Mouse (Mus musculus): ENCODE results near the gene Lypd3. TPM values are rescaled to one million over a fixed set of nuclear protein-coding genes. Genes with fewer than 3 reads are reported as not detected.
"Not testable (repeated sequence)": the region's sequence is repeated elsewhere in the genome, so short reads cannot be mapped to it uniquely, and the experiment has no call there.

Lypd3 gene
- polyA plus RNA-seq, 1 experiment from 2014 or later, result 42.2 TPM

DNA sequence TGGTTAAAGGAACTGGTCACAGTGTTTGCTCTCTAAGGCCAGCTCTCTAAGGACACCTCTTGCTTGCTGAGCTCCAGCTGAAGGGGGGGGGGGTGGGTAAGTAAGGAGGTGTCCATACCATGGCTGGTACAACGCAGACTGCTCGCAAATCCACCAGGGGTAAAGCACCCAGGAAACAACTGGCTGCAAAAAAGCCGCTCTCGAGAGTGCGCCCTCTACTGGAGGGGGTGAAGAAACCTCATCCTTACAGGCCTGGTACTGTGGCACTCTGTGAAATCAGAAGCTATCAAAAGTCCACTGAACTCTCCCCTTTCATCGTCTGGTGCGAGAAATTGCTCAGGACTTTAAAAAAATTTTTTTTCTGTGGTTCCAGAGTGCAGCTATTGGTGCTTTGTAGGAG, 47.8 kb downstream of the Lypd3 start:
- not testable (repeated sequence) for H3K4me3 ChIP-seq (replicated peaks); H3K9me3 ChIP-seq; H3K36me3 ChIP-seq; H3K27me3 ChIP-seq (replicated peaks); ATAC-seq (ENCODE audit: insufficient read depth, low FRiP score, low read depth); H3K9ac ChIP-seq; H3K4me2 ChIP-seq; H3K27ac ChIP-seq; H3K4me1 ChIP-seq
- 66% methylated on average over 7 of the region's 7 CpGs for WGBS

DNA sequence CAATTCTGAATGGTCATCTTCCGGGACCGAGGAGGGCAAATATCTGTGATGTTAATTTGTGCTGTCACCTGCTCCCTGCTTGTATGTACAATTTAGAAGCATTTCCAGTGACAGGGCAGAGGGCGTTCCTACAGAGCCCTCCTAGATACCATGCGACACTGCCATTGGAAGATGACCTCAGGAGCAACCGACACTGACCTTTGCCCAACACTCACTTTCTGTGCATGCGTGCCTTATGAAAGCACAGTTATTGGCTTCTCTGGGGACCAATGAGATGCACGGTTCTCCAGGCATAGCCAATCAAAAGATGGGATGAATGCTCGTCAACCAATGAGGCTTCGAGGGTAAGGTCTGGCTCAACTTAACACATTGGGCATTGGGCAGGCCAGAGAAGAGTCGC, 51.2 kb downstream of the Lypd3 start:
- H3K27ac ChIP-seq; ATAC-seq (ENCODE audit: insufficient read depth, low FRiP score, low read depth): not testable (repeated sequence)
- 87% methylated on average over 10 of the region's 10 CpGs for WGBS

More for the DNA sequence above, 51.2 kb downstream of the Lypd3 start:
- H3K27me3 ChIP-seq (replicated peaks); H3K4me3 ChIP-seq (replicated peaks); H3K9me3 ChIP-seq; H3K9ac ChIP-seq; H3K36me3 ChIP-seq; H3K4me2 ChIP-seq; H3K4me1 ChIP-seq: not testable (repeated sequence)

Other genes starting within 250 kb of the Lypd3 start
- 20.9 and 23.7 TPM in 2 replicates for gene Smg9, start 236.9 kb upstream of the Lypd3 start, polyA plus RNA-seq (2015; fragmentation: Nextera tagmentation; extraction: Ambion mirVana)
- not detected in 2 replicates for gene Irgc1, start 184.3 kb upstream of the Lypd3 start, polyA plus RNA-seq (2015; fragmentation: Nextera tagmentation; extraction: Ambion mirVana)
- gene Plaur, start 174.1 kb upstream of the Lypd3 start, polyA plus RNA-seq (2015; fragmentation: Nextera tagmentation; extraction: Ambion mirVana), result 12.1 and 12.3 TPM in 2 replicates
- 4.7 and 6.3 TPM in 2 replicates for gene Cadm4, start 154.5 kb upstream of the Lypd3 start, polyA plus RNA-seq (2015; fragmentation: Nextera tagmentation; extraction: Ambion mirVana)
- 38.1 TPM in 2 replicates for gene Zfp428, start 129.5 kb upstream of the Lypd3 start, polyA plus RNA-seq (2015; fragmentation: Nextera tagmentation; extraction: Ambion mirVana)
- 0.19 and 0.40 TPM in 2 replicates for gene AC161166.1, start 124.1 kb upstream of the Lypd3 start, polyA plus RNA-seq (2015; fragmentation: Nextera tagmentation; extraction: Ambion mirVana)
- gene Irgq, start 105.9 kb upstream of the Lypd3 start, polyA plus RNA-seq (2015; fragmentation: Nextera tagmentation; extraction: Ambion mirVana), result 7.6 and 8.2 TPM in 2 replicates
- 1.9 and 6.8 TPM in 2 replicates for gene Pinlyp, start 90.4 kb upstream of the Lypd3 start, polyA plus RNA-seq (2015; fragmentation: Nextera tagmentation; extraction: Ambion mirVana)
- gene Xrcc1, start 90.3 kb upstream of the Lypd3 start, polyA plus RNA-seq (2015; fragmentation: Nextera tagmentation; extraction: Ambion mirVana), result 96.1 and 100.0 TPM in 2 replicates
- 31.1 and 37.1 TPM in 2 replicates for gene Ethe1, start 49.0 kb upstream of the Lypd3 start, polyA plus RNA-seq (2015; fragmentation: Nextera tagmentation; extraction: Ambion mirVana)
- gene Zfp575, start 48.9 kb upstream of the Lypd3 start, polyA plus RNA-seq (2015; fragmentation: Nextera tagmentation; extraction: Ambion mirVana), result 4.3 and 5.0 TPM in 2 replicates
- 0.43 and 0.54 TPM in 2 replicates for gene Phldb3, start 25.8 kb upstream of the Lypd3 start, polyA plus RNA-seq (2015; fragmentation: Nextera tagmentation; extraction: Ambion mirVana)
- 0.21 TPM in 1 of 2 replicates, not detected in the other for gene Tex101, start 40.1 kb downstream of the Lypd3 start, polyA plus RNA-seq (2015; fragmentation: Nextera tagmentation; extraction: Ambion mirVana)
- not detected in 2 replicates for gene BC049730, start 72.7 kb downstream of the Lypd3 start, polyA plus RNA-seq (2015; fragmentation: Nextera tagmentation; extraction: Ambion mirVana)
- not detected in 2 replicates for gene Gm4763, start 90.4 kb downstream of the Lypd3 start, polyA plus RNA-seq (2015; fragmentation: Nextera tagmentation; extraction: Ambion mirVana)
- 3.3 and 3.7 TPM in 2 replicates for gene Cd177, start 123.8 kb downstream of the Lypd3 start, polyA plus RNA-seq (2015; fragmentation: Nextera tagmentation; extraction: Ambion mirVana)
- gene Ceacam10, start 140.7 kb downstream of the Lypd3 start, polyA plus RNA-seq (2015; fragmentation: Nextera tagmentation; extraction: Ambion mirVana), result 0.95 and 1.2 TPM in 2 replicates
- gene Gm9844, start 225.7 kb downstream of the Lypd3 start, polyA plus RNA-seq (2015; fragmentation: Nextera tagmentation; extraction: Ambion mirVana), result 13.5 and 34.6 TPM in 2 replicates
- gene Lypd4, start 233.4 kb downstream of the Lypd3 start, polyA plus RNA-seq (2015; fragmentation: Nextera tagmentation; extraction: Ambion mirVana), result not detected in 2 replicates
- not detected in 2 replicates for gene Dmrtc2, start 233.5 kb downstream of the Lypd3 start, polyA plus RNA-seq (2015; fragmentation: Nextera tagmentation; extraction: Ambion mirVana)
- 2,480 and 2,486 TPM in 2 replicates for gene Rps19, start 247.8 kb downstream of the Lypd3 start, polyA plus RNA-seq (2015; fragmentation: Nextera tagmentation; extraction: Ambion mirVana)